Mouse (Mus musculus) testis, adult 2 months (tissue): Measurements from ENCODE around the gene Zfp740.

ENCODE experiments used
- CTCF ChIP-seq: fragments of 200-500 bp; IDR thresholded peaks from 2 replicates; pipeline ENCODE4 v1.5.1; 2012; ENCODE audit warnings: low read depth, mild to moderate bottlenecking, inconsistent platforms, low read length, moderate library complexity; ENCODE audit not compliant: control insufficient read depth, insufficient read depth, insufficient replicate concordance
- POLR2A ChIP-seq: fragments of 200-500 bp; IDR thresholded peaks from 2 replicates; pipeline ENCODE4 v1.6.1; 2012; ENCODE audit warnings: low read depth, mild to moderate bottlenecking, inconsistent platforms, low read length, moderate library complexity; ENCODE audit not compliant: control insufficient read depth

DNA sequence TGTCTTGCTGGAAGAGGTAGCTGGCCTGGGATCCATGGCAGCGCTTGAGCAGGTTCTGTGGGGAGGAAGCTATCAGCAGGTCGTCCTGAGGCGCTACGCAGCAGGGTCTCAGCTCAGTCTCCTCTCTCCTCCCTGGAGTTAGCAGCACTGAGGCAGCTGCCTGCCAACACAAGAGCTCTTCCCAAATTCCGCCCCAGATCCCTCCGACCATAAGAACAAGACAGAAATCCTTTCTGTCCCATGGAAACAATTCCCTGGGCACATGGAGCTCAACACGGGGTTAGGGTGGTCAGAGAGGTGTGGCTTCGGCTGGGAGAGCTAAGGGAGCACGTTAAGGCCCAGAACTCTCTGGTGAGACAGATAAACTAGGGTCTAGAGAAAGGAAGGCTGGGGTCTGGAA lies 23.9 kb upstream of the Zfp740 start:
- TF ChIP-seq CTCF (no peak), POLR2A (no peak)
